Mouse (Mus musculus): ENCODE data around the gene Gm6034. TPM values are rescaled to one million over a fixed set of nuclear protein-coding genes. Genes with fewer than 3 reads are reported as not detected.
"Not testable (repeated sequence)": the region's sequence is repeated elsewhere in the genome, so short reads cannot be mapped to it uniquely, and the experiment has no call there.

Gm6034 gene
- polyA plus RNA-seq, 1 experiment from 2014 or later, result not detected

GRCm38 (mm10) chr17:36028879-36029619, 13.7 kb upstream of the Gm6034 start:
- ATAC-seq, result no peak
- Histone ChIP-seq H3K27ac (ENCODE audit: low read length) (no peak overlapping the region), H3K9me3 (replicated peaks; ENCODE audit: control insufficient read depth, low read length, poor library complexity, severe bottlenecking) (no peaks in the 10 kb centered on the region), H3K4me1 (ENCODE audit: control insufficient read depth, insufficient read depth, low read length) (peaks cover 2% of the 10 kb centered on the region; the same call in 1 of the 2 replicates), H3K4me3 (ENCODE audit: low read depth, low read length) (no peak overlapping the region), H3K27me3 (ENCODE audit: control insufficient read depth, insufficient read depth, low read depth, low read length) (no peaks in the 10 kb centered on the region), H3K36me3 (ENCODE audit: control insufficient read depth, insufficient read depth, low read length) (no peaks in the 10 kb centered on the region), H3K9ac (ENCODE audit: low read depth, low read length) (no peak overlapping the region), H3K4me2 (ENCODE audit: low read length) (no peak overlapping the region)
- WGBS, result 61% methylated on average over 7 of the region's 7 CpGs

DNA sequence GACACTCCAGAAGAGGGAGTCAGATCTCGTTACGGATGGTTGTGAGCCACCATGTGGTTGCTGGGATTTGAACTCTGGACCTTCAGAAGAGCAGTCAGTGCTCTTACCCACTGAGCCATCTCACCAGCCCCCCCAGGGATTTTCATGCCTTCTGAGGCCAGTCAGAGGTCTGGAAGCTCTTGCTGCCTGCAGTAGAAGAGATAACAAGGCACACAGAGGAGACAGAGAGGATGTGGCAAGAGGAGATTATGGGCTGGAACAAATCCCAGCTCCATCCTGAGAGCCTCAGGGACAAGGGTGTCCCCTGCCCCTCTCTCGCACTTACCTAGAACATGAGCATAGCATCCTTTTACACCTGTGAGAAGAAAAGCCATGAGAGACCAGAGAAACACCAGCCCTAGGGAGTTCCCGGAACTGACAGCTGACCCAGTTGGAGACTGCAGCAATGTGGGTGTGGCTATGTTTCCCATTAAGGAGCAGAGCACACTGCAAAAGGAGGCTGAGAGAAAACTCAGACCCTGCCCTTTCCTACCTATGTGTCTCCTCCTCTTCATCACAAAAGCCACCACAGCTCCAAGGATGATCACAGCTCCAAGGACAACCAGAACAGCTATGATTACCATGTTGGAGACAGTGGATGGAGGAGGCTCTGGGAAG, 12.6 kb upstream of the Gm6034 start:
- H3K27ac ChIP-seq (ENCODE audit: low read length); H3K4me2 ChIP-seq (ENCODE audit: low read length); H3K27me3 ChIP-seq (ENCODE audit: control insufficient read depth, insufficient read depth, low read depth, low read length); H3K9ac ChIP-seq (ENCODE audit: low read depth, low read length); H3K9me3 ChIP-seq (replicated peaks; ENCODE audit: control insufficient read depth, low read length, poor library complexity, severe bottlenecking); H3K36me3 ChIP-seq (ENCODE audit: control insufficient read depth, insufficient read depth, low read length); ATAC-seq; H3K4me1 ChIP-seq (ENCODE audit: control insufficient read depth, insufficient read depth, low read length); H3K4me3 ChIP-seq (ENCODE audit: low read depth, low read length): not testable (repeated sequence)
- WGBS, result 70% methylated on average over 2 of the region's 4 CpGs

- H3K4me1 ChIP-seq (ENCODE audit: control insufficient read depth, insufficient read depth, low read length); H3K27ac ChIP-seq (ENCODE audit: low read length); H3K9me3 ChIP-seq (replicated peaks; ENCODE audit: control insufficient read depth, low read length, poor library complexity, severe bottlenecking); H3K36me3 ChIP-seq (ENCODE audit: control insufficient read depth, insufficient read depth, low read length); H3K27me3 ChIP-seq (ENCODE audit: control insufficient read depth, insufficient read depth, low read depth, low read length): not testable (repeated sequence)
- Histone ChIP-seq H3K4me2 (ENCODE audit: low read length) (peak overlapping the region; percentile 75), H3K9ac (ENCODE audit: low read depth, low read length) (peak overlapping the region; percentile 43; the same call in 1 of the 2 replicates), H3K4me3 (ENCODE audit: low read depth, low read length) (peak overlapping the region; percentile 44)
- WGBS, result 34% methylated on average over 8 of the region's 8 CpGs
- peak; percentile 43 for ATAC-seq
Measured at GRCm38 (mm10) chr17:36030703-36031582, 11.8 kb upstream of the Gm6034 start.

- not testable (repeated sequence) for H3K4me1 ChIP-seq (ENCODE audit: control insufficient read depth, insufficient read depth, low read length); H3K27me3 ChIP-seq (ENCODE audit: control insufficient read depth, insufficient read depth, low read depth, low read length); H3K27ac ChIP-seq (ENCODE audit: low read length); H3K36me3 ChIP-seq (ENCODE audit: control insufficient read depth, insufficient read depth, low read length); H3K9me3 ChIP-seq (replicated peaks; ENCODE audit: control insufficient read depth, low read length, poor library complexity, severe bottlenecking)
- Histone ChIP-seq H3K9ac (ENCODE audit: low read depth, low read length) (peak overlapping the region; percentile 60), H3K4me2 (ENCODE audit: low read length) (peak overlapping the region; percentile 75), H3K4me3 (ENCODE audit: low read depth, low read length) (peak overlapping the region; percentile 44)
- 1% methylated on average over 40 of the region's 40 CpGs for WGBS
- peak; percentile 76 for ATAC-seq
Measured at GRCm38 (mm10) chr17:36031583-36032331, 11.0 kb upstream of the Gm6034 start.

DNA sequence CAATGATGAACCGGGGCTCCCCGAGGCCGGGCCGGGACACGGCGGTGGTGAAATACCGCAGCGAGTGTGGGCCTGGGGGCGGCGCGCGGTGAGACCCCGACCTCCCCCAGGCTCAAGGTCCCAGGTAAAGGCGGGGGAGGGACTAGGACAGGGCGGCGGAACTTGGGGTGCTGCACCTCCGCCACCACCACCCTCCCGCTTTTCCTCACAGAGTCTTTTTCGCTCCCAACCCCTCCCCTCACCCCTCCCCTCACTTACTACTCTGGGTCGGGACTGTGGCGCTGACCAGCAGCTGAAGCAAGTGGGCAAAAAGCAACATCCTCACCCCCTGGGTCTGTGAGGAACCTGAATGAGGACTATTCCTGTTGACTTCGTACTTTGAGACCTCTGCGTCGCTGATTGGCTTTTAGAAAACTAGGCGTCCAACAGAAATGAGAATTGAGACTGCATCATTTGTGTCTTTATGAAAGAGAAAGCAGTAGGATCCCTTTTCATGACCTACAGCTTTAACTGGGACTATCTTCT, 10.3 kb upstream of the Gm6034 start, which contains the start of gene H2-T23:
TSS of gene H2-T23 (minus strand) at position 505 of the 525 bp plus-strand sequence.
- H3K36me3 ChIP-seq (ENCODE audit: control insufficient read depth, insufficient read depth, low read length); H3K27me3 ChIP-seq (ENCODE audit: control insufficient read depth, insufficient read depth, low read depth, low read length); H3K9me3 ChIP-seq (replicated peaks; ENCODE audit: control insufficient read depth, low read length, poor library complexity, severe bottlenecking); H3K4me1 ChIP-seq (ENCODE audit: control insufficient read depth, insufficient read depth, low read length); H3K27ac ChIP-seq (ENCODE audit: low read length): not testable (repeated sequence)
- Histone ChIP-seq H3K4me2 (ENCODE audit: low read length) (peak within 1 kb of the TSS; percentile 75), H3K4me3 (ENCODE audit: low read depth, low read length) (peak within 1 kb of the TSS; percentile 44), H3K9ac (ENCODE audit: low read depth, low read length) (peak within 1 kb of the TSS; percentile 60)
- 0 out of 2 replicates have a peak, but pooled peaks have one; percentile 18 for ATAC-seq
- WGBS, result under 1% methylated on average over 21 of the region's 25 CpGs

DNA sequence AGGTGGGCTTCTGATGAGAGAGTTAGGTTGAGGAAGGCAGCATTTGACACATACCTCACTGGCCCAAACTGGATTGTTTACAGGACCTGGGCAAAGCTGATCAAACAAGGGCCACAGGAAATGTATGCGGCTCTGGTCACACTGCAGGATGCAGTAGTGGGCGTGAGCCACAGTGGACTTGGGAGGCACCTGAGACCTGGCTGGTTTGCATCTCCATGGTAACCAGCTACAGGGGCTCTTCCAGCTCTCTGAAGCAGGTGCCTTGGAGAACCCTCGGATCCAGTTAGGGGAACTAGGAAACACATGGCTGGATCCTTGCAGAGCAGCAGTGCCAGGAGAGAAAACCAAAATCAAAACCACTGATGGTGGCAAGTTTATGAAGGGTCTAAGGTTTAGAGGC, 8.2 kb upstream of the Gm6034 start:
- not testable (repeated sequence) for ATAC-seq; H3K9ac ChIP-seq (ENCODE audit: low read depth, low read length); H3K36me3 ChIP-seq (ENCODE audit: control insufficient read depth, insufficient read depth, low read length); H3K4me3 ChIP-seq (ENCODE audit: low read depth, low read length); H3K27ac ChIP-seq (ENCODE audit: low read length); H3K4me2 ChIP-seq (ENCODE audit: low read length); H3K9me3 ChIP-seq (replicated peaks; ENCODE audit: control insufficient read depth, low read length, poor library complexity, severe bottlenecking); H3K4me1 ChIP-seq (ENCODE audit: control insufficient read depth, insufficient read depth, low read length); H3K27me3 ChIP-seq (ENCODE audit: control insufficient read depth, insufficient read depth, low read depth, low read length)
- 61% methylated on average over 3 of the region's 3 CpGs for WGBS

- ATAC-seq, result not testable (repeated sequence)
- WGBS, result 36% methylated on average over 3 of the region's 3 CpGs
Measured at GRCm38 (mm10) chr17:36035010-36035638, 7.6 kb upstream of the Gm6034 start.

DNA sequence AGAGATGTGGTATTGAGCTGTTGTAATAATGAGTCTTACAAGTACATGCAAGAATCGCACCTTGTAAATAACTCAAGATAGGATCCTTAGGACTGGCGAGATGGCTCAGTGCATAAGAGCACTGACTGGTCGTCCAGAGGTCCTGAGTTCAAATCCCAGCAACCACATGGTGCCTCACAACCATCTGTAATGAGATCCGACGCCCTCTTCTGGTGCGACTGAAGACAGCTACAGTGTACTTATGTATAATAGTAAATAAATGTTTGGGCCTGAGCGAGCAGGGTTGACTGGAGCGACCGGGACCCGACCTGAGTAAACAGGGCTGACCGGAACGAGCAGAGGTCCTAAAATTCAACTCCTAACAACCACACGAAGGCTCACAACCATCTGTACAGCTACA, 6.6 kb upstream of the Gm6034 start:
- ATAC-seq, result not testable (repeated sequence)

More at GRCm38 (mm10) chr17:36035010-36035638, 7.6 kb upstream of the Gm6034 start:
- H3K4me3 ChIP-seq (ENCODE audit: low read depth, low read length); H3K4me2 ChIP-seq (ENCODE audit: low read length); H3K9ac ChIP-seq (ENCODE audit: low read depth, low read length); H3K27me3 ChIP-seq (ENCODE audit: control insufficient read depth, insufficient read depth, low read depth, low read length); H3K27ac ChIP-seq (ENCODE audit: low read length); H3K36me3 ChIP-seq (ENCODE audit: control insufficient read depth, insufficient read depth, low read length); H3K9me3 ChIP-seq (replicated peaks; ENCODE audit: control insufficient read depth, low read length, poor library complexity, severe bottlenecking); H3K4me1 ChIP-seq (ENCODE audit: control insufficient read depth, insufficient read depth, low read length): not testable (repeated sequence)

More for the DNA sequence above, 6.6 kb upstream of the Gm6034 start:
- 88% methylated on average over 13 of the region's 13 CpGs for WGBS
- H3K9me3 ChIP-seq (replicated peaks; ENCODE audit: control insufficient read depth, low read length, poor library complexity, severe bottlenecking); H3K4me2 ChIP-seq (ENCODE audit: low read length); H3K4me1 ChIP-seq (ENCODE audit: control insufficient read depth, insufficient read depth, low read length); H3K36me3 ChIP-seq (ENCODE audit: control insufficient read depth, insufficient read depth, low read length); H3K27ac ChIP-seq (ENCODE audit: low read length); H3K4me3 ChIP-seq (ENCODE audit: low read depth, low read length); H3K27me3 ChIP-seq (ENCODE audit: control insufficient read depth, insufficient read depth, low read depth, low read length); H3K9ac ChIP-seq (ENCODE audit: low read depth, low read length): not testable (repeated sequence)
